Mouse (Mus musculus): Measurements from ENCODE around the gene Epo. TPM values are rescaled to one million over a fixed set of nuclear protein-coding genes. Genes with fewer than 3 reads are reported as not detected.
A peak's percentile ranks its signal among the peaks of the same experiment; 100 is the strongest.

Epo gene
- not detected in 2 replicates for polyA plus RNA-seq (2014; fragmentation: Nextera tagmentation; extraction: Ambion mirVana)

- peak within 1 kb of the TSS; percentile 88 for H3K9ac ChIP-seq (ENCODE audit: low read depth, low read length)
- H3K4me1 ChIP-seq (ENCODE audit: control insufficient read depth, insufficient read depth, low read length) = peaks cover 16% of the 10 kb centered on the region
- WGBS = under 1% methylated on average over 40 of the region's 40 CpGs
- no peaks in the 10 kb centered on the region for H3K27me3 ChIP-seq (ENCODE audit: control insufficient read depth, insufficient read depth, low read length)
- H3K4me2 ChIP-seq (replicated peaks; ENCODE audit: low read depth, low read length) = peak within 1 kb of the TSS; percentile 98
- peak within 1 kb of the TSS; percentile 81 for H3K27ac ChIP-seq (ENCODE audit: low read depth, low read length)
- H3K4me3 ChIP-seq (ENCODE audit: low read length) = peak within 1 kb of the TSS; percentile 91
- peaks cover 20% of the 10 kb centered on the region for H3K36me3 ChIP-seq (ENCODE audit: control insufficient read depth, insufficient read depth, low read length)
- ATAC-seq (ENCODE audit: low FRiP score, low TSS enrichment) = peak; percentile 78
- H3K9me3 ChIP-seq (ENCODE audit: control insufficient read depth, low read length) = no peaks in the 10 kb centered on the region
Measured at GRCm38 (mm10) chr5:137533117-137533827, at the start of gene Epo, which contains the start of gene Gnb2. TSS of gene Epo (minus strand) at chr5:137533242. TSS of gene Gnb2 (minus strand) at chr5:137533510.

DNA sequence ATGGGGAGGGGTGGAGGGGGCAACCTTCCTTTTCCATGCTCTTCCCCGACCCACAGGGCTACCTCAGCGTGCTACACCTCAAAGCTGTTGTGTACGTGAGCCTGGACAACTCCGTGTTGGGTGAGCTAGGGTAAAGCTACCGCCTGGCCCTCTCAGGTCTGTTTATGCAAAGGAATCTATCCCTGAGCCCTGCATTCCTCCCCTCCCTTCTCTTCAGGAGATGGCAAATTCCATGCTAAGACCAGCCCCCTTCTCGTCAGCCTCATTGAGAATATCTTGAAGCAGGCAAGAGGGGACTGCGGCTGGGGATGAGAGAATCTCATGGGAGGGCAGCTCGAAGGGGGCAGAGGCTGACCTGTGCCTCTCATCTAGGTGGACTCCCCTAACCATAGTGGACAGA lies 49.7 kb upstream of the Epo start:
- WGBS = 42% methylated on average over 8 of the region's 8 CpGs

GRCm38 (mm10) chr5:137580246-137580645 lies 47.2 kb upstream of the Epo start:
- H3K4me1 ChIP-seq (ENCODE audit: control insufficient read depth, insufficient read depth, low read length) = 0 out of 2 replicates have a peak, but pooled peaks cover 4% of the 10 kb centered on the region
- H3K9ac ChIP-seq (ENCODE audit: low read depth, low read length) = no peak overlapping the region
- no peak overlapping the region for H3K27ac ChIP-seq (ENCODE audit: low read depth, low read length)
- H3K36me3 ChIP-seq (ENCODE audit: control insufficient read depth, insufficient read depth, low read length) = no peaks in the 10 kb centered on the region
- H3K27me3 ChIP-seq (ENCODE audit: control insufficient read depth, insufficient read depth, low read length) = peaks cover 8% of the 10 kb centered on the region
- WGBS = 79% methylated on average over 6 of the region's 6 CpGs
- no peak for ATAC-seq (ENCODE audit: low FRiP score, low TSS enrichment)
- H3K4me2 ChIP-seq (replicated peaks; ENCODE audit: low read depth, low read length) = no peak overlapping the region
- H3K9me3 ChIP-seq (ENCODE audit: control insufficient read depth, low read length) = no peaks in the 10 kb centered on the region
- H3K4me3 ChIP-seq (ENCODE audit: low read length) = no peak overlapping the region

More for the DNA sequence above, 49.7 kb upstream of the Epo start:
- no peak overlapping the region for H3K27ac ChIP-seq (ENCODE audit: low read depth, low read length)
- ATAC-seq (ENCODE audit: low FRiP score, low TSS enrichment) = no peak
- H3K36me3 ChIP-seq (ENCODE audit: control insufficient read depth, insufficient read depth, low read length) = no peaks in the 10 kb centered on the region
- no peaks in the 10 kb centered on the region for H3K9me3 ChIP-seq (ENCODE audit: control insufficient read depth, low read length)
- H3K4me2 ChIP-seq (replicated peaks; ENCODE audit: low read depth, low read length) = no peak overlapping the region
- H3K9ac ChIP-seq (ENCODE audit: low read depth, low read length) = no peak overlapping the region
- peaks cover 8% of the 10 kb centered on the region for H3K27me3 ChIP-seq (ENCODE audit: control insufficient read depth, insufficient read depth, low read length)
- H3K4me3 ChIP-seq (ENCODE audit: low read length) = no peak overlapping the region
- 0 out of 2 replicates have a peak, but pooled peaks cover 4% of the 10 kb centered on the region for H3K4me1 ChIP-seq (ENCODE audit: control insufficient read depth, insufficient read depth, low read length)

GRCm38 (mm10) chr5:137574470-137574901 lies 41.4 kb upstream of the Epo start:
- 6% methylated on average over 27 of the region's 27 CpGs for WGBS
- Histone ChIP-seq H3K27me3 (ENCODE audit: control insufficient read depth, insufficient read depth, low read length) (peaks cover 3% of the 10 kb centered on the region; the same call in 1 of the 2 replicates), H3K27ac (ENCODE audit: low read depth, low read length) (no peak overlapping the region)

GRCm38 (mm10) chr5:137570691-137571586 lies 37.9 kb upstream of the Epo start:
- no peak overlapping the region for H3K4me3 ChIP-seq (ENCODE audit: low read length)
- H3K9ac ChIP-seq (ENCODE audit: low read depth, low read length) = no peak overlapping the region
- peaks cover 3% of the 10 kb centered on the region; the same call in 1 of the 2 replicates for H3K27me3 ChIP-seq (ENCODE audit: control insufficient read depth, insufficient read depth, low read length)
- no peak for ATAC-seq (ENCODE audit: low FRiP score, low TSS enrichment)
- H3K4me2 ChIP-seq (replicated peaks; ENCODE audit: low read depth, low read length) = no peak overlapping the region
- no peak overlapping the region for H3K27ac ChIP-seq (ENCODE audit: low read depth, low read length)
- no peaks in the 10 kb centered on the region for H3K4me1 ChIP-seq (ENCODE audit: control insufficient read depth, insufficient read depth, low read length)
- peaks cover 2% of the 10 kb centered on the region; the same call in 1 of the 2 replicates for H3K9me3 ChIP-seq (ENCODE audit: control insufficient read depth, low read length)
- 77% methylated on average over 17 of the region's 17 CpGs for WGBS
- no peaks in the 10 kb centered on the region for H3K36me3 ChIP-seq (ENCODE audit: control insufficient read depth, insufficient read depth, low read length)

More at GRCm38 (mm10) chr5:137574470-137574901, 41.4 kb upstream of the Epo start:
- Histone ChIP-seq H3K4me2 (replicated peaks; ENCODE audit: low read depth, low read length) (peak overlapping the region; percentile 51), H3K9me3 (ENCODE audit: control insufficient read depth, low read length) (peaks cover 2% of the 10 kb centered on the region; the same call in 1 of the 2 replicates), H3K36me3 (ENCODE audit: control insufficient read depth, insufficient read depth, low read length) (no peaks in the 10 kb centered on the region), H3K4me1 (ENCODE audit: control insufficient read depth, insufficient read depth, low read length) (no peaks in the 10 kb centered on the region), H3K9ac (ENCODE audit: low read depth, low read length) (peak overlapping the region; percentile 47), H3K4me3 (ENCODE audit: low read length) (peak overlapping the region; percentile 28; the same call in 1 of the 2 replicates)
- peak; percentile 74 for ATAC-seq (ENCODE audit: low FRiP score, low TSS enrichment)

DNA sequence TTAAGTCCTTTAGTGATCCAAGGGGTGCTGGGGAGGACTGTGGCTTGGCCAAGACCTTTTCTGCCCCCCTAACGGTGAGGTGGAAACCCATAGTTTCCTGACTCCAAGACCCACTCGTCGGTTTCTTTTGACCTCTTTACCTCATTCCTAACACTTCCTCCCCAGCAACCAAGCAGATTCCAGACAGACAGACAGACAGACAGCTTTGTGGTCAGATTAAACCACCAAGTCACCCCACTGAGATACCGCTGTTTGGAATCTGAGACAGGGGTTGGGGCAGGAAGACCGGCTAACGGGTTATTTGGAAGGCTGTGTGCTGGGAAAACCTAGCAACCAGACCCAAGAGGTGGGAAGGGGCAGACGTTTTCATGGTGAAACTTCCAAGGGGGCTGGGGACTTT lies 37.1 kb upstream of the Epo start:
- Histone ChIP-seq H3K9me3 (ENCODE audit: control insufficient read depth, low read length) (peaks cover 2% of the 10 kb centered on the region; the same call in 1 of the 2 replicates), H3K4me2 (replicated peaks; ENCODE audit: low read depth, low read length) (no peak overlapping the region), H3K9ac (ENCODE audit: low read depth, low read length) (no peak overlapping the region), H3K27me3 (ENCODE audit: control insufficient read depth, insufficient read depth, low read length) (peaks cover 3% of the 10 kb centered on the region; the same call in 1 of the 2 replicates), H3K36me3 (ENCODE audit: control insufficient read depth, insufficient read depth, low read length) (no peaks in the 10 kb centered on the region), H3K27ac (ENCODE audit: low read depth, low read length) (no peak overlapping the region), H3K4me3 (ENCODE audit: low read length) (no peak overlapping the region), H3K4me1 (ENCODE audit: control insufficient read depth, insufficient read depth, low read length) (no peaks in the 10 kb centered on the region)
- 49% methylated on average over 7 of the region's 7 CpGs for WGBS
- ATAC-seq (ENCODE audit: low FRiP score, low TSS enrichment) = no peak

DNA sequence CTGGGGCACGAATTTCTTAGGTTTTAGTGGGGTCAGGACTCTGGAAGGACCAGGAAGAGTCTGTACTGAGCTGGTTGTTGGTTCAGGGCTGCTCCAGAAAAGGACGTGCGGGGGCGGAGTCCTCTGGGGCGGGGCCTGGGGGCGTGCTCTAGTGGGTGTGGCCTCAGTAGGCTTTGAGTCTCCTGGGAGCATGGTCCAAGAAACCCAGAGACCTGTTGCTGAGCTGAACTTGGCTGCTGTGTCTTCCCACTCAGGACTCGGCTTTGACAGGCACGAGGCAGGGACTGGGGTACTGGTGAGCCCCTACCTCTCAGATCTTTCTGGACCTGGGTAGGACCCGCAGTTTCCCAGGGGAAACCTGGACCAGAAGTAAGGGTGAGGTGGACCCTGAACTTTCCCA lies 36.6 kb upstream of the Epo start, which contains the start of gene Tfr2:
TSS of gene Tfr2 (plus strand) at position 176 of the 400 bp plus-strand sequence.
- peaks cover 3% of the 10 kb centered on the region; the same call in 1 of the 2 replicates for H3K27me3 ChIP-seq (ENCODE audit: control insufficient read depth, insufficient read depth, low read length)
- H3K36me3 ChIP-seq (ENCODE audit: control insufficient read depth, insufficient read depth, low read length) = no peaks in the 10 kb centered on the region
- no peaks in the 10 kb centered on the region for H3K9me3 ChIP-seq (ENCODE audit: control insufficient read depth, low read length)
- H3K4me2 ChIP-seq (replicated peaks; ENCODE audit: low read depth, low read length) = no peak within 1 kb of the TSS
- no peak within 1 kb of the TSS for H3K9ac ChIP-seq (ENCODE audit: low read depth, low read length)
- no peaks in the 10 kb centered on the region for H3K4me1 ChIP-seq (ENCODE audit: control insufficient read depth, insufficient read depth, low read length)
- H3K4me3 ChIP-seq (ENCODE audit: low read length) = no peak within 1 kb of the TSS
- 30% methylated on average over 9 of the region's 9 CpGs for WGBS
- no peak for ATAC-seq (ENCODE audit: low FRiP score, low TSS enrichment)
- no peak within 1 kb of the TSS for H3K27ac ChIP-seq (ENCODE audit: low read depth, low read length)

DNA sequence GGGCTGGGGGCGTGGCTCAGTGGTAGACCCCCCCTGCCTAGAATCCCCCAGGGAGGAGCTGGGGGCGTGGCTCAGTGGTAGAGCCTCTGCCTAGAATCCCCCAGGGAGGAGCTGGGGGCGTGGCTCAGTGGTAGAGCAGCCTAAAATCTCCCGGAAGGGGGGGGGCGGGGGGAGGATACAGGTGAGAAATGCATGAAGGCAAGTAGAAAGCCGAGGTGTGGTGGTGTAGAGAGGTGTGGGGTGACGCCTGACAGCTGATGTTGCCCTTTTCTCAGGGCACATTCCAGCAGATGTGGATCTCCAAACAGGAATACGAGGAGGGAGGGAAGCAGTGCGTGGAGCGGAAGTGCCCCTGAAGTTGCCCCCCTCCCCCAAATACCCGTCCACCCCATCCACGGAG lies 36.0 kb upstream of the Epo start:
- Histone ChIP-seq H3K9me3 (ENCODE audit: control insufficient read depth, low read length) (no peaks in the 10 kb centered on the region), H3K27me3 (ENCODE audit: control insufficient read depth, insufficient read depth, low read length) (no peaks in the 10 kb centered on the region; the same call in 1 of the 2 replicates), H3K4me1 (ENCODE audit: control insufficient read depth, insufficient read depth, low read length) (no peaks in the 10 kb centered on the region), H3K9ac (ENCODE audit: low read depth, low read length) (no peak overlapping the region), H3K4me2 (replicated peaks; ENCODE audit: low read depth, low read length) (no peak overlapping the region), H3K36me3 (ENCODE audit: control insufficient read depth, insufficient read depth, low read length) (no peaks in the 10 kb centered on the region), H3K27ac (ENCODE audit: low read depth, low read length) (no peak overlapping the region), H3K4me3 (ENCODE audit: low read length) (no peak overlapping the region)
- 68% methylated on average over 12 of the region's 12 CpGs for WGBS
- ATAC-seq (ENCODE audit: low FRiP score, low TSS enrichment) = no peak; the same call in 1 of the 2 replicates
